Mouse (Mus musculus) liver, embryonic 16.5 days (tissue): ENCODE results near the gene Racgap1. TPM values are rescaled to one million over a fixed set of nuclear protein-coding genes. Genes with fewer than 3 reads are reported as not detected.

ENCODE experiments used
- ATAC-seq: fragments of 200-750 bp; cut with Nextera tagmentation; 2 replicates; pipeline ENCODE4 v1.8.0; 2017; ENCODE audit warnings: low read depth, mild to moderate bottlenecking, moderate number of reproducible peaks, moderate library complexity
- H3K27ac ChIP-seq: fragments of 300-500 bp; sonication (generic); 2 replicates; pipeline ENCODE4 v1.5.1; 2014; ENCODE audit warnings: mild to moderate bottlenecking, low read length
- H3K27me3 ChIP-seq: fragments of 300-500 bp; sonication (generic); 2 replicates; pipeline ENCODE4 v1.6.1; 2014; ENCODE audit warnings: low read depth, low read length, mixed read lengths; ENCODE audit not compliant: control insufficient read depth, insufficient read depth
- H3K36me3 ChIP-seq: fragments of 300-500 bp; sonication (generic); 2 replicates; pipeline ENCODE4 v1.6.1; 2014; ENCODE audit warnings: mild to moderate bottlenecking; ENCODE audit not compliant: control insufficient read depth, insufficient read depth
- H3K4me1 ChIP-seq: fragments of 300-500 bp; sonication (generic); 2 replicates; pipeline ENCODE4 v1.6.1; 2014; ENCODE audit warnings: low read depth, low read length, mixed read lengths; ENCODE audit not compliant: control insufficient read depth
- H3K4me2 ChIP-seq: fragments of 300-500 bp; sonication (generic); 2 replicates; pipeline ENCODE4 v1.6.1; 2014; ENCODE audit warnings: low read depth, low read length, mixed read lengths
- H3K4me3 ChIP-seq: fragments of 300-500 bp; sonication (generic); 2 replicates; pipeline ENCODE4 v1.5.1; 2014; ENCODE audit warnings: low read depth, mild to moderate bottlenecking, low read length
- H3K9ac ChIP-seq: fragments of 300-500 bp; sonication (generic); 2 replicates; pipeline ENCODE4 v1.6.1; 2014; ENCODE audit warnings: low read depth, low read length
- H3K9me3 ChIP-seq: fragments of 300-500 bp; sonication (generic); replicated peaks from 2 replicates; pipeline ENCODE4 v1.6.1; 2016; ENCODE audit warnings: low read length; ENCODE audit not compliant: control insufficient read depth
- WGBS: fragments of 180-500 bp; shearing (Covaris S2); extraction: QIAGEN DNeasy Blood & Tissue Kit; methylation state at CpG from one replicate; pipeline ENCODE4 v1.1.7; 2014; ENCODE audit not compliant: insufficient replicate concordance; 5-methylcytosine and 5-hydroxymethylcytosine counted together
- polyA plus RNA-seq: library from polyadenylated mRNA; unstranded; fragments of >200 nt; fragmentation: Nextera tagmentation; extraction: Ambion mirVana; gene quantifications from 2 replicates; pipeline ENCODE4 v1.2.1, GENCODE M21; 2015

Racgap1 gene
- polyA plus RNA-seq, 1 experiment from 2014 or later = 63.1 TPM

DNA sequence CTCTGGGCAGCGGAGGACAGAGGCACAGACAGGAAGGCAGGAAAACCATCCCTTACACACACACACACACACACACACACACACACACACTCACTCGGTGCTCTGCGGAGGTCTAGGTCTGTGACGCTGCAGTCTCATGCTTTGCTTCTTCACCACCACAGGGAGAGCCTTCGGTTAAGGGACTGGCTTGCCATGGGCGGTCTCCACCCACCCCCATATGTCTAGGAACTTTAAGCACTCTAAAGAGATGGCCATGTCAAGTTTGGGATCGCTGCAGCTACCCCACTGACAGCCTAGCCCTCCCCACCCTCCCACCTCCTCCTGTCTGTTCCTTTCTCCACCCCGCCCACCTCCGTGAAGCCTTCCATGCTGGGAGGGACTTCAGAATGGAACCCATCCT lies 4.5 kb upstream of the Racgap1 start:
- Histone ChIP-seq H3K4me1 (peaks cover 14% of the 10 kb centered on the region), H3K9ac (no peak overlapping the region), H3K36me3 (no peaks in the 10 kb centered on the region), H3K4me2 (no peak overlapping the region), H3K27ac (no peak overlapping the region), H3K9me3 (no peaks in the 10 kb centered on the region), H3K27me3 (peaks cover 46% of the 10 kb centered on the region), H3K4me3 (no peak overlapping the region)
- ATAC-seq = no peak
- WGBS = 35% methylated on average over 9 of the region's 9 CpGs

DNA sequence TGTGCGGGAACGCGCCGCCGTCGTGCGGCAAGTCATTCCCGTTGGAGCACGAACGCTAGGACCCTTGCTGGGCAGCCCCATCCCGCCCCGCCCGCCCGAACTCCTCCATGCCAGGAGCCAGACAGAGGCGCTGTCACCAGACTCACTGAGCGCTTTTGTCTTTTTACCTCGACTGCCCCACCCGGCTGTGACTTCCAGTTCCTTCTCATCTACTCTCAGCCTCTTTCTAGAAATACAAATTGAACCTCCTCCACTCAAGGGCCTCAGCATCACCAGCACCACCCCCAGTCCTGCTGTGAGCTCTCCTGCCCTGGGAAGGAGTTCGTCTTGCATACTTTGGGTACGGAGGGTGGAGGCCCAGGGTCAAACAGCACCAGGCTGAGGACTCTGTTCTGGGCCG lies 2.4 kb upstream of the Racgap1 start:
- Histone ChIP-seq H3K36me3 (no peaks in the 10 kb centered on the region), H3K9me3 (no peaks in the 10 kb centered on the region), H3K9ac (no peak overlapping the region), H3K4me1 (peaks cover 29% of the 10 kb centered on the region), H3K27ac (no peak overlapping the region), H3K27me3 (peaks cover 44% of the 10 kb centered on the region), H3K4me3 (no peak overlapping the region), H3K4me2 (peak overlapping the region; percentile 32; the same call in 1 of the 2 replicates)
- 12% methylated on average over 21 of the region's 21 CpGs for WGBS
- no peak for ATAC-seq

DNA sequence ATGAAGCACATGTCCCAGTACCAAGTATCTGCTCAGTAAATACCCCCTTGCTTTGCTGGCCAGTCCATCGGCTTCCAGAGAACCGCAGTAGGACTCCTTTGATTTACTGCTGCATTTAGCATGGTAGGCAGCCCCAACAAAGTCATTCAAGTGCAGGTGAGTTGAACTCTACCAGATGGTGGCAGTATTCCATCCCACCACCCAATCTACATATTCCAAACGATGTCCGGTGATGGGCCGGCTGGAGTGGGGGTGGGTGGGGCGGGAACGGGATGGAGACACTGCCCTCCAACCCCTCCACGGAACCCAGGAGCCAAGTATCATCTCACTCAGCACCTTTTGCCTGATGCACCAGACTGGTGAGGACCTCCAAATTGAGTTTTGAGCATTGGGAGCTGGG lies 1.8 kb upstream of the Racgap1 start:
- 8% methylated on average over 8 of the region's 8 CpGs for WGBS
- Histone ChIP-seq H3K27me3 (peaks cover 44% of the 10 kb centered on the region), H3K27ac (no peak overlapping the region)

DNA sequence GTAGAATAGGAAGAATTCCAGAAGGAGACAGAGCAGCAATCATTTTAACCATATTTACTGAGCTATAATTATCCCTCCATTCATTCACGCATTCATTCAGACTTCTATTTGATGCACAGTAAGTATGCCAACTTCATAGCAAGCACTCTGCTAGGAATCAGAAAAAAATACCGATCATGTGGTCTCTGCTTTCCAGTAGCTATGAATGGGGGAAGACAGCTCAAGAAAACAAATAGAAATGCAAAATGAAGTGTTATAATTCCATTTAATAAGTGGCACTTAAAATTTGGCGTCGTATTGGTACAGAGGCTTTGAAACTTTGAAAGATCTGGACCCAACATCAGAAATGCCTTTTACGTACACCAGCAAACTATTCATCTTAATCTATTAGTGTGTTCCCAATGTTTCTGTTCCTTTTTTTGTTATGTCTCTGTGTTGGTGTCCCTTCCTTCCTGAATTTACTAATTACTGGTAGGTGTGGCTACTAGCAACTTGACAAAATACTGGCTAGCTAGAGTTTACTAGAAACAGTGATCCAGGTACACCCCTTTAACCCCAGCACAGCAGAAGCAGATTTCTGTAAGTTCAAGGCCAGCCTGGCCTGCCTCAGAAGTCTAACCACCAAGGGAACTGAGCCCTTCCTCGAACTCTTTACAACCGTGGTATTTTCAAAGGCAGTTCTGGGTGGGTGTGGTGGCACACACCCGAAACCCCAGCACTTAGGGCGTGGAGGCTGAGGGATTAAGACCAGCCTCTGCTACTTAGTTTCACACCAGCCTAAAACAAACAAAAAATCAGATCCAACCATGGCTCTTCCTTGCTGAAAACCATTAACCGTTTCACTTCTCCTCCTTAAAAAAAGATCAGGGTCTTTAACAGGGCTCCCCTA lies 772 bp upstream of the Racgap1 start:
- Histone ChIP-seq H3K27ac (no peak overlapping the region), H3K9ac (0 out of 2 replicates have a peak overlapping the region, but pooled peaks have one; percentile 1), H3K9me3 (no peaks in the 10 kb centered on the region), H3K4me3 (peak overlapping the region; percentile 90), H3K4me1 (peaks cover 37% of the 10 kb centered on the region), H3K36me3 (no peaks in the 10 kb centered on the region), H3K27me3 (peaks cover 44% of the 10 kb centered on the region), H3K4me2 (peak overlapping the region; percentile 57)
- no peak for ATAC-seq
- WGBS = 48% methylated on average over 10 of the region's 10 CpGs

More for the DNA sequence above, 1.8 kb upstream of the Racgap1 start:
- Histone ChIP-seq H3K4me3 (no peak overlapping the region), H3K4me2 (peak overlapping the region; percentile 32; the same call in 1 of the 2 replicates), H3K9ac (no peak overlapping the region), H3K4me1 (peaks cover 34% of the 10 kb centered on the region), H3K36me3 (no peaks in the 10 kb centered on the region), H3K9me3 (no peaks in the 10 kb centered on the region)
- ATAC-seq = no peak

DNA sequence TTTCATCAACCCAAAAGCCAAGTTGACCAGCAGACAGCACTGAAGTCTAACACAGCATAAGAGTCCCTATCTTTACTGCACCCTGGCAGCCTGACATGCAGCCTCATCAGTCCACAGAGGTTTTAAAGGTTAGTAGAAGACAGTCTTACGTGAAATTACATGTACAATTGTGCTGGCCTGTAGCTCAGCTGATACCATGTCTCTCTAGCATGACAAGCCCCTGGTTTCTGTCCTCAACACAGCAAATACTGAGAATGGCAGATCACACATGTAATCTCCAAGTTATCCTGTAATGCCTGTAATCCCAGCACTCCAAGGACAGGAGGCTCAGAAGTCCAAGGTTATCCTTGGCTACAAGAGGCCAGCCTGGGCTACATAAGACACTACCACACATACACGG lies 1.2 kb downstream of the Racgap1 start:
- peak overlapping the region; percentile 16 for H3K27ac ChIP-seq

DNA sequence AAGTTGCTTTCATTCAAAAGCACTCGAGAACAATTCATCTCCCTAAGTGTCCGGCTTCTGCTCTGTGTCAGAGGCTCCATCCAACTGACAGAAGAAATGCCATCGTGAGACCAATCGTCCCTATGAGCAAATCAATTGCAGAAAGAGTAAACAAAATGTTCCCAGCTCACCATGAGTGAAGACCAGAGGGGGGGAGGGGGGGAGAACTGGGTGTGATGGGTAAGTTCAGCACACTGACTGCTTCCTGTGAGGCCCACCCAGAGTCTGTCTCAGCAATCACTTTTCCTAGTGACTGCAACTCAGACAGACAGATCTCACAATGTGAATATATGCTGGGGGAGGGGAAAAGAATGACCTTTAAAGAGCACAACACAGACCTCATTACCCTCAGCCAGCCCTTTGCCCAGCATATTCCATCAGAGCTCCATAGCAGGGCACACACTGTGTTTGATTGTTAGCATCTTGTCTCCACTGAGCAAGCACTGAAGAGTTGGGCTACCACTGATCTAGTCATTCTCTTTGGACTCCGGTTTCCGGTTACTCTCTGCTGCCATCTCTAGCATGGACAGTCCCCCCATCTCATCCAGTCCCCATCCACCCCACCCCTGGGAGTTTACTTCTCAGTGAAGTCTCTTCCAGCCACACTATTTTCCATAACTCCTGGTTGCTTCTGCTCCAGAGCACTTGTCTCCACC lies 2.2 kb downstream of the Racgap1 start:
- peak overlapping the region; percentile 2 for H3K9ac ChIP-seq
- no peaks in the 10 kb centered on the region for H3K9me3 ChIP-seq
- peaks cover 16% of the 10 kb centered on the region for H3K27me3 ChIP-seq
- no peak for ATAC-seq
- peak overlapping the region; percentile 90 for H3K4me3 ChIP-seq
- peak overlapping the region; percentile 65 for H3K4me2 ChIP-seq
- peak overlapping the region; percentile 27; the same call in 1 of the 2 replicates for H3K27ac ChIP-seq
- H3K36me3 ChIP-seq = no peaks in the 10 kb centered on the region
- WGBS = 47% methylated on average over 6 of the region's 6 CpGs
- H3K4me1 ChIP-seq = peaks cover 43% of the 10 kb centered on the region

More for the DNA sequence above, 1.2 kb downstream of the Racgap1 start:
- H3K27me3 ChIP-seq = peaks cover 27% of the 10 kb centered on the region
- H3K4me3 ChIP-seq = peak overlapping the region; percentile 90
- WGBS = 37% methylated on average over 2 of the region's 2 CpGs
- ATAC-seq = no peak
- H3K4me1 ChIP-seq = peaks cover 43% of the 10 kb centered on the region
- no peaks in the 10 kb centered on the region for H3K36me3 ChIP-seq
- peak overlapping the region; percentile 65 for H3K4me2 ChIP-seq
- peak overlapping the region; percentile 96 for H3K9ac ChIP-seq
- no peaks in the 10 kb centered on the region for H3K9me3 ChIP-seq

GRCm38 (mm10) chr15:99648326-99648725 lies 3.1 kb downstream of the Racgap1 start:
- no peak overlapping the region for H3K27ac ChIP-seq
- peaks cover 43% of the 10 kb centered on the region for H3K4me1 ChIP-seq
- ATAC-seq = no peak
- no peaks in the 10 kb centered on the region for H3K9me3 ChIP-seq
- H3K4me3 ChIP-seq = no peak overlapping the region
- no peak overlapping the region for H3K4me2 ChIP-seq
- no peak overlapping the region for H3K9ac ChIP-seq
- WGBS = 66% methylated on average over 4 of the region's 4 CpGs
- H3K36me3 ChIP-seq = no peaks in the 10 kb centered on the region
- H3K27me3 ChIP-seq = peaks cover 8% of the 10 kb centered on the region

GRCm38 (mm10) chr15:99644776-99645175 lies 6.7 kb downstream of the Racgap1 start:
- H3K36me3 ChIP-seq = peaks cover 17% of the 10 kb centered on the region
- no peak overlapping the region for H3K27ac ChIP-seq

DNA sequence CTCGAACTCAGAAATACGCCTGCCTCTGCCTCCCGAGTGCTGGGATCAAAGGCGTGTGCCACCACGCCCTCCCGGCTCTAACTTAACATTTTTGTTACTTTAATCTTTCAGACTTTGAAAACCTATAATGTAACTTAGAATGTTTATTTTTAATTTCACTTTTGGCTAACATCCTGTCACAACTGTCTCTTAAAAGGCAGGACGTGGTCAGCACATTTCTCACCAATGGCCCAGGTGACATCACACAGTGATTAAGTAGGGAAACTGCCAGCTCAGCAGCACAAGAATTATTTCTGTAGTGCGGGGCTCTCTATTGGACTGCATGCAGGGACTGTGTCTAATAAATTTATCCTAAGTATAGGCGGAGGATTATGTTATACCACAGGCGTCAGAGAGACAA lies 7.6 kb downstream of the Racgap1 start:
- Histone ChIP-seq H3K9me3 (no peaks in the 10 kb centered on the region), H3K27me3 (no peaks in the 10 kb centered on the region), H3K36me3 (peaks cover 26% of the 10 kb centered on the region), H3K4me3 (no peak overlapping the region), H3K4me1 (peaks cover 14% of the 10 kb centered on the region), H3K9ac (no peak overlapping the region), H3K27ac (no peak overlapping the region), H3K4me2 (no peak overlapping the region)
- 80% methylated on average over 10 of the region's 10 CpGs for WGBS
- no peak for ATAC-seq

More at GRCm38 (mm10) chr15:99644776-99645175, 6.7 kb downstream of the Racgap1 start:
- no peak overlapping the region for H3K9ac ChIP-seq
- no peak overlapping the region for H3K4me2 ChIP-seq
- peaks cover 22% of the 10 kb centered on the region for H3K4me1 ChIP-seq
- 71% methylated on average over 7 of the region's 7 CpGs for WGBS
- no peaks in the 10 kb centered on the region for H3K27me3 ChIP-seq
- H3K4me3 ChIP-seq = no peak overlapping the region
- H3K9me3 ChIP-seq = no peaks in the 10 kb centered on the region
- ATAC-seq = no peak
